Mouse (Mus musculus): Measurements from ENCODE around the gene Tex33. TPM values are rescaled to one million over a fixed set of nuclear protein-coding genes. Genes with fewer than 3 reads are reported as not detected.

Gene Tex33
- total RNA-seq, 2 experiments from 2014 or later: 0.49 TPM; not detected in 1

DNA sequence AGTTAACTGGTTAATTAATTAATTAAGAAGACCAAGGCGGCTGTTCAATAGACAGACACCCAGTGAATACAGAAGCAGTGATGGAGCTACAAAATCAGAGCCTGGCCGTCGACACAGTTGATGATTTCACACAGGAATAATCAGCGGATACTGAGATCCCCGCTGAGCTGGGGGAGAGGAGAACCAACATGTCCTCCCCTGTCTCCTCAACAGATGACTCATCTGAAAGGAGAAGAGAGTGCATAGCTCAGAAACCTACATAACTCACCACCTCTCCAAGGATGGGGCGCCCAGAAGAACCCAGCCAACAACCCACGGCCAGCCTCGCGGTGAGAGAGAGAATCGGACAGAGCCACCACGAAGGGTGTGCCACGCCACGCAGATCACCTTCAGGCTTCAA lies 24.7 kb upstream of the Tex33 start:
- no peak for DNase-seq (ENCODE audit: low spot score in 2 of 2)

DNA sequence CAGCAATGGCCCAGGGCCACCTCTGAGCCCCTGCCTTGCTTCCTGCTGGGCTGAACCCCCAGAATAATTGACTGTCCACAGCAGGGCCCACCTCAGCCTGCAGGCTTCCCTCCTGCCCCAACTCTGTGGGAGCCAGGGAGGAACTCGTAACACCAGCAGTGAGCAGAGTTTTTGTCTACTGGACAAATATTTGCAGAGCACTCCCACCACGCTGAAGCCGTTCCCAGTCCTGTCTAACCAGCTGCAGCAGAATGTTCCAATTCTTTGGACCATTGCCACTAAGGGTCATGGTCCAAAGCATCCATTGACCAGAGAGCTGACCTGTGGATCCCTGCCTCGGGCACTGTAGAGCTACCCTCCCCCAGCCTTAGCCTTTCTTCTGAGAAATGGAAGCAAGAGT lies 21.2 kb upstream of the Tex33 start:
- no peak for DNase-seq (ENCODE audit: low spot score in 2 of 2)

DNA sequence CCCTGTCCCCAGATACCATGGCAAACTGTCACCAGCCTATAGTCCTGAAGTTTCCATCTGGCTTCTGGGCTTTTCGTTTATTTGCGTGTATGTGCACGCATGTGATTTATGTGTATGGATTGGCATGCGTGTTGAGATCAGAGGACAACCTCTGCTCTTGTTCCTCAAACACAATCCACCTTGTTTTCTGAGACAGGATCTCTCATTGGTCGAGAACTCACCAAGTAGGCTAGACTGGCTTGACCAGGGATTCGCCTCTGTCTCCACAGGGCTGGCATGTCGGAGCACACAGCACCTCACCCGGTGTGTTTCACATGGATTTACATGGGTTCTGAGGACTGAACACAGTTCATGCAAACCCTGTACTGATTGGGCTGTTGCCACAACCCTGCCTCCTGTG lies 18.4 kb upstream of the Tex33 start:
- DNase-seq (ENCODE audit: low spot score in 2 of 2): no peak

DNA sequence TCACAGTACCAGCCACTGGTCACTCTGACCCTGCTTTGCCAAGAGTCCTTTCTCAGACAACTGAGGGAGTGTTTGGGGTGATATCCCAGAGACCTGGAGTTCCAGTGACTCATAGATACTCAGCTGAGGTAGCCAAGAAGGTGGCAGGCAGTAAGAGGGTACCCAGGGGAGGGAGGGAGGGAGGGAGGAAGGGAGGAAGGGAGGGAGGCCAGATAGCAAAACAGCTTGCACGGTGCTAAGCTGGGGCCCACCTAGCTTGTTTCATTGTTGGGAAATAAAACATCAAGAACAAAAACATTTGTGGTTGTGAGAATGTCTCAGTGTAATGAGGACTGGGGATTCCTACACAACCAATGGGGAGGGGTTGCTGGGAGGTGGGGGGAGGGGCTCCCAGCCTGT lies 18.0 kb upstream of the Tex33 start:
- no peak for DNase-seq (ENCODE audit: low spot score in 2 of 2)

DNA sequence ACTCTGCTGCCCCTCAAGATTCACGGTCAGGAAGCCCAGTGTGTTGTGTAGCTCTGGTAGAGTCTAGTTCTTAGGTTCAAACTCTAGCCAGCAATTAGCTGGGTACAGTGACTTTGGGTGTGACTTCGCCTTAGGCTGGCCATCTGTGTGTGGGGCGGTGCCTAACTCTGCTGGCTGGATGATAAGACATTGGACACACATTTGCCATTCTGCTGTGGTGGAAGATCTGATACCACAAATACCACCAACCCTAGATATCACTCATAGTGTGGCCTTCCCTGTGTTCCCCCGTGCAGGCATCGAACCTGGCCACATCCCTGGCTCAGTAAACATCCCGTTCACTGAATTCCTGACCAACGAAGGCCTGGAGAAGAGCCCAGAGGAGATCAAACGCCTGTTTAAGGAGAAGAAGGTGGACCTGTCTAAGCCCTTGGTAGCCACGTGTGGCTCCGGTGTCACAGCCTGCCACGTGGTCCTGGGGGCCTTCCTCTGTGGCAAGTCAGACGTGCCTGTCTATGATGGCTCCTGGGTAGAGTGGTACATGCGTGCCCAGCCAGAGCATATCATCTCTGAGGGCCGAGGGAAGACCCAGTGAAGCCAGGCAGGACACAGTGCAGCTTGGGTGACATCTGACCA lies 17.5 kb upstream of the Tex33 start:
- no peak for DNase-seq (ENCODE audit: low spot score in 2 of 2)

DNA sequence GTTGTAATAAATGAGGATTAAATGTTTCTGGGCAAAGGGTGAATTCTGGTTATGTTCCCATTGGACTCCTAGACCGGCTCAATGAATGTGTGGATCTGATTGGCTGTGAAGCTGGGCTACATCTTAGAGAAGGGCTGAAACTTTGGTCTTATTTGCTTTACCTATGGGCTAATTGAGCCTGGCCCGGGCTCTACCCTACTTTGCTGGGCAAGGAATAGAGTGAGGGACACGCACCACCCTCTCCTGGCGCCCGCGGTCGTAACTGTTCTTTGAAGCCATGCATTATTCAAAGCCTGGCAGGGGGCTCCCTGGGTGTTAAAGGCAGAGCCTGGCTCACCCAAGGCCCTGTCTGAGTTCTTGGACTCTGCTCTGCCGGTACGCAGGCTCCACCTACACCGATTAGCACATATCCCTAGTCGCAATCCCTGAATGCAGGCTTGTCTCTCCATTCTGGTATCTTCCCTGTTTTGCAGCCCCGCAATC lies 13.9 kb upstream of the Tex33 start:
- DNase-seq (ENCODE audit: low spot score in 2 of 2): no peak

DNA sequence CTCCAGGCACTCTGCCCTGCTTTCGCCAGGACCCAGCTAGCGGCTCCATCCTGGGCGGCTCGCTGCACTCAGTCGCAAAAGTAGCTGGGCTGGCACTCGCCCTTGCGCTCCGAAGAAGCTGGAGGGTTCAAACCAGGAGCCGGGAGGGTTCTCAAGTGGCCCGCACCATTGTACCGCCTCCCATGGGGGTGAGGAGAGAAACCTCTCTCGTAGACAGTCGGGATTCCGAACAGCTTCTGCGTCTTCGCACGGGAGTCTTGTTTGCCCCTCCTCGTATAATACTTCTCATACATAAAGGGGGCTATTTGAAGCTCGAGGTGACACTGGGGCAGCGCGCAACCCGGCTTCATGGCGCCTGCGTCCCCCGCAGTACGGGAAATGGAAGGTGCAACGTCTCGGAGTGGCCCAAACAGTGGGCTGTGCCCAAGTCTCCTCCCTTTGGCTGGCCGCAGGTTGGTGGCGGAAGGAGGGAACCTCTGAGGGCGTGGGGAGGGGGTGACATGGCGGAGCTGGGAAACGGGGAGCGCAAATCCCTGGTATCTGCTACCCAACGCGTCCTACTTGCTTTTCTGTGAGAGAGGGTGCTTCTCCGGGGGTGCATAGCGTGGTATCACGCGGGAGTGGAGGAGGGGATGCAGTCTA lies 10.7 kb upstream of the Tex33 start, which contains the start of gene Mpst:
Mpst (plus strand) TSS at position 124 of the 642 bp plus-strand sequence.
- peak; percentile 89 to 93 for DNase-seq (ENCODE audit: low spot score in 2 of 2)

DNA sequence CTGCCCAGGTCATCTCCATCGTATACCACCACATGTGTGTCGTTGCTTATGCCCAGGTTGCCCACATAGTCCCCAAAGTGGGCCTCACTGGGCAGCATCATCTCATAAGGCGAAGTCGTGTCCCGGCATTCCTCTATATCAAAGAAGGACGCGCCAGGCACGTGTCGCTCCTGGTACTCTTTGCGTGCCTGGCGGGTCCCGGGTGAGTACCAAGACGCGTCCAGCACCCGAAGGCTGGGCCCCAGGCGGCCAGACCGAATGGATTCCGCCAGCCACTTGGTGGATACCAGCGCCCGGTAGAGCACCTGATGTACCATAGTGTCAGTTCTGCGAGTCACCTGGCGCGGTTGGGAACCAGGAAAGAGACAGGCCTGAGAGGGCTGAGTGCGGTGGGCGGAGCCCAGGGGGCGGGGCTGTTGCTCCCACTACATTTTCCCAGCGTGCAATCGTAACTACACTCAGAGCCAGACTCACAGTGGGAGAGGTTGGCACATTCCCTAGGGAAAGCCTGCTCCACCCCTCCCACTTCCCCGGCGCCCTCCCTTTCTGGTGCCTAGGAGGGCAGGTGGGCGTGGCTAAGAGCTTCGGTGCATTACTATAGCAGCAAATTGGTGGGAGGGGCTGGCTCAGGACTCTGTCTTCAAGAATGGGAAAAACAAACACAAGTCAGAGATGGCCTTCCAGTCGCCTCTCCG lies 10.0 kb upstream of the Tex33 start, which contains the start of gene Tst:
Tst (minus strand) TSS at position 391 of the 695 bp plus-strand sequence.
- DNase-seq (ENCODE audit: low spot score in 2 of 2): peak; percentile 92 to 93

DNA sequence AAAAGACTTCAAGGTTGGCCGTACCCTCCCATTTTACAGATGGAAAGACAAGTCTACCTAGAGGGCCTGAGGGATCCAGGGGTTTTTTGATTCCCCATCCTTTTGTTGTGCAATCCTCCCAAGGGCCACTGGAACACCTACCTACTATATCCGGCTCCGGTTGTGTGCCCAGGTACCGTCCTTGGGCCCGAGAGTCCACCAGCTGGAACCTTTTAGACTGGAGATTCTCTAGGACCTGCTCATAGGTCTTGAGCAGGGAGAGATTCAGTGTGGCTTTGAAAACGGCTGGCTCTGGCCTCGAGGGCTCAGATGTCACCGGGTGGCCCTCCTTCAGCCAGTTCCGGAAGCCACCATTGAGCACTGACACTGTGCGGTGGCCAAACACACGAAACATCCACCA lies 9.4 kb upstream of the Tex33 start:
- DNase-seq (ENCODE audit: low spot score in 2 of 2): no peak

DNA sequence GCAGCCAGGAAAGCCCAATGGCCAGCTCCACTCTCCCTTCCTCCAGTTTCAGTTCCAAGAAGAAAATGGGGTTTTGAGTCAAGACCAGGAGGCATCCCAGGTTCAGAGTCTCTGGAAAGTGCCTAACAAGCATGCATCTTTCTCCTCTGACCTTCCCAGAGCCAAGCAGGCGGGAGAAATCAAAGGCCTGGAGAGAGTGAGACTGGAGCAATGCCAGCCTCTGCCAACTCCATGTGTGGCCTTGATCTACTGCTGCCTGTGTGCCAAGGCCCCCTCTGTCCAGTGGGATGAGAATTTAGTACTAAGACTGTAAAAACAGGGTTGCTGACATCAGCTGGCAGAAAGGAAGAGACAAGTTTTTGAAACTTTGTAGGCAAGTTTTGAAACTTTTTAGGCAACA lies 8.2 kb upstream of the Tex33 start:
- DNase-seq (ENCODE audit: low spot score in 2 of 2): peak; percentile 52 to 69

DNA sequence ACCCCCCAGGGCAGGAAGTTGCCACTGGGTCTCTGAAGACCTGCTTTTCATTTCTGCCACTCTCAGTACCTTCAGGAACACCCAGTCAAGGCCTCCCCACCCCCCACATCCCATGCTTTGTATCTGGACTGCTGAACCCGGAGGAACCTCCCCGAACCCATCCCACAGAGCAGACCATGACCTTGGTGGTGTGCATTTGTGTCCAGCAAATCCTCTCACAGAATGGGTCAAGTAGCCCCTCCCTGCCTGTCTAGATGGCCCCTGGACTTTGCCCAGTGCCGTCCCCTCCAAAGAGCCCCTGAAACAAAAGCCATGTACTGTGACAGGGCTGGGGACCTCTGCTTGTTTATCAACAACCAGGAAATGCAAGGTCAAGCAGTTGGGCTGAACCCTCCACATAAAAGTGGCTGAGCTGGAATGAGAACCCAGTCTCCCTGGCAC lies 7.6 kb upstream of the Tex33 start:
- DNase-seq (ENCODE audit: low spot score in 2 of 2): no peak

DNA sequence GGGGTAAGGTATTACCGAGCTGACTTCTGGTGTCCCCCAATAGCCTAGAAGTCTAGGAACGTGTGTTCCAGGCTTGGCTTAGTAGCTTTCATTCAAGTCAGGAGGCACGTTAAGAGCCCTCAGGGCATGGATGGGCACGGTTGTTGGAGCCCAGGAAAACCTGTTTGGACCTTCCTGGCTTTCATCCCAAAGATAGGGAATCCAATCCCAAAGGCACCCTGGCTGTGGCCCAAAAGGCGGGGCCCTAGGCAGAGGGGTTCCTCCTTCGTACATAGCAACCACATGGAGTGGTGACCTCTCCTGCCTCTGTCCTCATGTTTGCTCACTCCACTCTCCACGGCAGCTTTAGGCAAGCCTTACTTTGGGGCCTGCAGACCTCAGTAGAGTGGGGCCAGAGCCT lies 6.7 kb upstream of the Tex33 start:
- DNase-seq (ENCODE audit: low spot score in 2 of 2): no peak

DNA sequence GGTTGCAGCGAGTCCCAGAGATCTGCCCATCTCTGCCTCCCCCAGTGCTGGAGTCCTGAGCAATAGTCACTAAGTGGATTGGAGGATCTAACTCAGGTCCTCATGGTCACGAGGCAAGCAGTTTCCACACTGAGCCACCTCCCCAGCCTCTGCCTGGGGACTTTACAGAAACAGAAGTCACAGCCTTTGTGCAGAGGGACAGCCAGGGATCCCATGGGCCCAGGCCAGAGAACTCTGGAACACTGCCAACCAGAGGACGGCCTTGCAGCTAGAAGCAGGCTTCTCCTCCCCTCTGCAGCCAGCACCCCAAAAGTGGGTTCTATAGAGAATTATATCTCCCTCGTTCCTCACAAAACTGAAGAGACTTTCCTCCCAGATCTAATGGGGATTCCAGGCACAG lies 6.2 kb upstream of the Tex33 start:
- DNase-seq (ENCODE audit: low spot score in 2 of 2): peak; percentile 65 to 71

DNA sequence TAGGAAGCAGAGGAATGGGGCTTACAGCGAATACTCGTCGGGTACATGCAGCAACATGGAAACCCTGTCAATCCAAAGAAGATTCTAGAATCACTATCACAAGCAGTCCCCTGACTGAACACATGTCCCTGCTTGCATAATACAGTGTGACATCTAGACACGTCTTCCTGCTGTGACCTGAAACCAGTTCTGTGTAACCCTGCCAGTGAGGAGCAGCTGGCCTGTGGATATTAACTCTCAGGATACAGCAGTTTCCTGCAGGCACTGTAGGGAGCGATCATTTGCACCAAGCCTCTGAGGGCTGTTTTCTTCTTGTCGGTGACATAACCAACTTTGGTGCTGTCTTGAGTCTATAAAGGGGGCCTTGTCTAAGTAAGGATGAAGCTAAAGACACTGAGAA lies 5.6 kb upstream of the Tex33 start:
- no peak for DNase-seq (ENCODE audit: low spot score in 2 of 2)

DNA sequence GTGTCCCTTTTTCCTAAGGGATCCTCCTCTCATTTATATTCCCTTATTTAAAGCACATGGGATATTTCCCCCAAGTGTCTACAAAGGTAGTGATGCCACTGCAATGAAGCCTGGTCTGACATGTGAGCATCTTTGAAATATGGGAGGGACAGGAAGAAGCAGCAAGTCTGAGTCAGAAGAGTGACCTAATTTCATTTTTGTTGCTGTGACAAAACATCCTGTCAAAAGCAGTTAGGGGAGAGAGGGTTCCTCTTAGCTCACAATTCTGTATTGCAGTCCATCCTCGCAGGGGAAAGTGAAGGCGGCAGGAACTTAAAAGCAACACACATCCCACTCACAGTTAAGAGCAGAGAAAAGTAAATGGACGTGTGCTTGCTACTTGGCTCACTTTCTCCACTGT lies 4.9 kb downstream of the Tex33 start:
- DNase-seq (ENCODE audit: low spot score in 2 of 2): no peak

DNA sequence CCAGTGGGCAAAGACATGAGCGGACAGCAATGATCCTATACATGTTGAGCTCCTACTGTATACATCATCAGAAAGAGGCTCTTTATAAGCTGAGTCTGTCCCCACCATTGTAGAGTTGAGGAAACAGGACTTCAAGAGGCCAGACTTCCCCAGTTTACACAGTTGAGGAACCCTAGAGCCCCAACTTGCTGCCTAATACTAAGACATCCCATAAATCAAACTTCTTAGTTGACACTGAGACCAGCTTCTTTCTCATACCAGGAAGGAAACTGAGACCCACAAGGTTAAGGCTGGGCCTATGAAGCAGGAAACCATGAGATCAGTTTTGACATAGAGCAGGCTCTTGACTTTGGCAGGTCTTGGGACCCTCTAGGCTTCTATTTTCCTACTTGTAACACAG lies 10.1 kb downstream of the Tex33 start:
- no peak for DNase-seq (ENCODE audit: low spot score in 2 of 2)

DNA sequence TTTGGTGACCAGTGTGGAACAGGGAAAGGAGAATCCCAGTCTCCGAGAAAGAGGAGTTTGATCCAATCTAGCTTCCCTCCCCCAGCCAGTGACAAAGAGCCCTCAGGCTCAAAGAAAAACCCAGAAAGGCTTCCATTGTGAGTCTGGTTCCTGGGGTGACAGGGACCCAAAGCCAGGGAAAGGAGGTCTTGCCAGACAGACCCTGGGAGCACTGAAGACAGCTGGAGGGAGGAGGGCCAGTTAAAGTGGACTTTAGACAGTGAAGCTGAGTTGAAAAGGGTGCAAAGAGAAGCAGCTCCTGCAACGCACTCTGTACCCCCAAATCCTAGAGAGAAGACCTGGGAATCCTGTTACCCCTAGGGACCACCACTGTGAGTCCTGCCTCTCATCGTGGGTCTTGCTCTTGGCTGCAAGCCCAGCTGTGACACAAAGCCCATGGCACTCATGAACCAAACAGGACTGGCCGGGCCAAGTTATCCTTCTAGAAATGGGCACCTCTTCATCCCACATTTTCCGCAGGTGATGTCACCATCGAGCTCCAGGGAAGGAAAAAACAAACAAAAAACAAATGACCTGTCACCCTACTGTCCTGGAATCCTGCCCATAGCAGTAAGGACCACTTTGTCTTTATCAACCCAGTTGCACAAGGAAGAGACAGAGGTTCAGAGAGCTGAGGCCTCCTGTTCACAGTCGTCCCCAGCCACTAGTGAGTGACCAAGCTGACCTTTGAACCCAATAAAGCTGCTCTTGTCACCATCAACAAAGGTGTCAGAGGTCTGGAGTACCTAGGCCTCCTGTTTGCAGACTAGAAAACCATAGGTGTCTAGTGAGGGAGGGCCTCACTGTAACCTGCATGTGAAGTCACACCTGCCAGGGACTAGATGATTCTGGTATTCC lies 11.2 kb downstream of the Tex33 start:
- DNase-seq (ENCODE audit: low spot score in 2 of 2): peak; percentile 54 to 67

DNA sequence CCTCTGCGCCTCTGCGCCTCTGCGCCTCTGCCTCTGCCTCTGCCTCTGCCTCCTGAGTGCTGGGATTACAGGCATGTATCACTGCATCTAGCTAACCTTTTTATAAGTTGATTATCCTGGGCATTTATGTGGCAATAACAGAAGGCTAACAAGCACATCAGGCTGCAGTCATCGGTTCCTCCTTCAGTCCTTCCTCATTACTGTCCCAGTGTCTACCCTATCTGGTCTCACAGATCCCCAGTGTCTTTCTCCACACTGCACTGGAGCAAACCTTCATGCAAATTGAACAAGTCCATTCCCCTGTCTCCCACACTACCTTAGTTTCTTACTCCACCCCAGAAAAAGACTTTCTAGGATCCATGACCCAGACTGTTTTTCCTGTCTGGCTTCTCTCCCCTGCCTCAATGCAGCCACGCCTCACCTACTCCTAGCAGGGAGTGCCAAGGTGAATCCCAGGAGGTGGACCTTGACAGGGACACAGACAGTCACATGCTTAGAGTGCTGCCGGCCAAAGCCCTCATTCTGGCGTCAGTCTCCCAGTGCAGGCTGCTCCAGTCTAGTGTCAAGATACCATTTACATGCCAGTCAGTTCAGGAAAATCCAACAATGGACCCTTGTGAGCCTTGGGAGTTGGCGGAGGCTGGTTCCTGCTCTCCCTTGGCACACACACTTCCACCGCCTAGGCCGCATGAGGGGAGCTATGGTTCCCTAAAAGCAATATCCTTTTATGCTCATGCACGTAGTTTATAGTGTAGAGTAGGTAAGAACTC lies 12.1 kb downstream of the Tex33 start:
- DNase-seq (ENCODE audit: low spot score in 2 of 2): peak; percentile 46 to 62

DNA sequence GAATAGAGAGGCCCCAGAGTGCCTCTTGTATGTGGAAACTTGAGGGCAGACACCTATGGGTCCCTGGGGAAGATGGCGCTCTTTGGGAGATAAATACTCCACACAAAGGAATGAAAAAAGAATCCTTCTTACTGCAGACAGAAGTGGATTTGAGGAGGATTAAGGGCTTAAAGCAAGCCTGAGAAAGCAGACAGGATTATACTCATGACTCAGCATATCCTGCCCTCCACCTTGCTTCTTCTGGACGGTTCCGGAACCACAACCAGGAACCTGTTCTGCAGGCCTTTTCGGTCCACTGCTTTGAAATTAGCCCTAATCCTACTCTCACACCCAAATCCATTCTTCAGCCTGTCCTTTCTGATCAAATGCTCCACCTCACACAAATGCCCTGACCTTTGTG lies 13.6 kb downstream of the Tex33 start:
- DNase-seq (ENCODE audit: low spot score in 2 of 2): no peak

DNA sequence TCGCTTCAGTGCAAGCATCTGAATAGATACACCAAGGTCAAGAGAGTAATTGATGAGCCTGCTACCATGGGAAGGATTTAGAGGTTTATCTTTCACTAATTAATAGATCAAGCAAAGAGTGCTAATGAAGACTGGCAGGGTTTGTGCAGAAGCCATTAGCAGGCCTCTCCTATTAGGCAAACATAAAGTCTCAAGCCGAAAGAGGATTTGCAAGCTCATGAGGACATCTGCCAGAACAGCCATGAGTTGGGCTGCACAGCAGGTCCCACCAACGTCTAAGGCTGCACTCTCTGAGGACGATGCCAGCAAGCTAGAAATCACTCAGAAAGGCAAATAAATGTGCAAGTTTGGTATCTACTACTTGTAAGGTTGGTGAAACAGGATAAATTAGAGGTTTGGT lies 15.0 kb downstream of the Tex33 start:
- DNase-seq (ENCODE audit: low spot score in 2 of 2): no peak

DNA sequence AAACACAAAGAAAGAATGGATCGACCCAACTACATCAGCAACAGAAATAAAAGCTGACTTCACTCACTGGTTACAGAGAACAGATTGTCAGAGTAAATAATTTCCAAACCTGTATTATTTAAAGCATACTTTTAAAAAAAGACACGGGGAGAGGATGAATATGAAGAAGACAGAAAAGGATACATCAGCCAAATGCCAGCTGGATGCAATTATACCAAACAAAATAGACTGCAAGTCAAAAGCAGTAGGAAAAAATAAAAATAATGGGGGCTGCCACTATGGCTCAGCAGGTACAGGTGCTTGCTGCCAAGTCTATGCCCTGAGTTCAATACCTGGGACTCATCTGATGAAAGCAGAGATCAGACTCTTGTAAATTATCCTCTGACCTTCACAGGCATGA lies 15.5 kb downstream of the Tex33 start:
- no peak for DNase-seq (ENCODE audit: low spot score in 2 of 2)
